Mouse (Mus musculus) neural tube, embryonic 15.5 days (tissue): ENCODE data around the gene Cntrob. TPM values are rescaled to one million over a fixed set of nuclear protein-coding genes. Genes with fewer than 3 reads are reported as not detected.
A peak's percentile ranks its signal among the peaks of the same experiment; 100 is the strongest.

Source experiments
- ATAC-seq: fragments of 200-750 bp; cut with Nextera tagmentation; 2 replicates; pipeline ENCODE4 v1.8.0; 2017; ENCODE audit warnings: mild to moderate bottlenecking, moderate TSS enrichment, moderate library complexity; ENCODE audit not compliant: low FRiP score
- H3K27ac ChIP-seq: fragments of 300-500 bp; sonication (generic); replicated peaks from 2 replicates; pipeline ENCODE4 v1.5.1; 2015; ENCODE audit warnings: mild to moderate bottlenecking, inconsistent platforms
- H3K27me3 ChIP-seq: fragments of 300-500 bp; sonication (generic); replicated peaks from 2 replicates; pipeline ENCODE4 v1.6.1; 2015; ENCODE audit warnings: inconsistent platforms
- H3K36me3 ChIP-seq: fragments of 300-500 bp; sonication (generic); 2 replicates; pipeline ENCODE4 v1.6.1; 2015; ENCODE audit warnings: inconsistent platforms
- H3K4me1 ChIP-seq: fragments of 300-500 bp; sonication (generic); 2 replicates; pipeline ENCODE4 v1.6.1; 2015; ENCODE audit warnings: inconsistent platforms
- H3K4me2 ChIP-seq: fragments of 300-500 bp; sonication (generic); 2 replicates; pipeline ENCODE4 v1.6.1; 2015; ENCODE audit warnings: inconsistent platforms, mild to moderate bottlenecking, moderate library complexity
- H3K4me3 ChIP-seq: fragments of 300-500 bp; sonication (generic); replicated peaks from 2 replicates; pipeline ENCODE4 v1.5.1; 2015; ENCODE audit warnings: mild to moderate bottlenecking, inconsistent platforms
- H3K9ac ChIP-seq: fragments of 300-500 bp; sonication (generic); replicated peaks from 2 replicates; pipeline ENCODE4 v1.6.1; 2015; ENCODE audit warnings: mild to moderate bottlenecking, inconsistent platforms
- H3K9me3 ChIP-seq: fragments of 300-500 bp; sonication (generic); replicated peaks from 2 replicates; pipeline ENCODE4 v1.6.1; 2016; ENCODE audit warnings: inconsistent platforms
- WGBS: fragments of 180-500 bp; shearing (Covaris S2); methylation state at CpG from one replicate; pipeline ENCODE4 v1.1.7; 2015; ENCODE audit warnings: mixed read lengths; 5-methylcytosine and 5-hydroxymethylcytosine counted together
- polyA plus RNA-seq: library from polyadenylated mRNA; unstranded; fragments of >200 nt; fragmentation: Nextera tagmentation; extraction: Ambion mirVana; gene quantifications from 2 replicates; pipeline ENCODE4 v1.2.1, GENCODE M21; 2015

The Cntrob gene
- polyA plus RNA-seq, 1 experiment from 2014 or later: 14.5 TPM

DNA sequence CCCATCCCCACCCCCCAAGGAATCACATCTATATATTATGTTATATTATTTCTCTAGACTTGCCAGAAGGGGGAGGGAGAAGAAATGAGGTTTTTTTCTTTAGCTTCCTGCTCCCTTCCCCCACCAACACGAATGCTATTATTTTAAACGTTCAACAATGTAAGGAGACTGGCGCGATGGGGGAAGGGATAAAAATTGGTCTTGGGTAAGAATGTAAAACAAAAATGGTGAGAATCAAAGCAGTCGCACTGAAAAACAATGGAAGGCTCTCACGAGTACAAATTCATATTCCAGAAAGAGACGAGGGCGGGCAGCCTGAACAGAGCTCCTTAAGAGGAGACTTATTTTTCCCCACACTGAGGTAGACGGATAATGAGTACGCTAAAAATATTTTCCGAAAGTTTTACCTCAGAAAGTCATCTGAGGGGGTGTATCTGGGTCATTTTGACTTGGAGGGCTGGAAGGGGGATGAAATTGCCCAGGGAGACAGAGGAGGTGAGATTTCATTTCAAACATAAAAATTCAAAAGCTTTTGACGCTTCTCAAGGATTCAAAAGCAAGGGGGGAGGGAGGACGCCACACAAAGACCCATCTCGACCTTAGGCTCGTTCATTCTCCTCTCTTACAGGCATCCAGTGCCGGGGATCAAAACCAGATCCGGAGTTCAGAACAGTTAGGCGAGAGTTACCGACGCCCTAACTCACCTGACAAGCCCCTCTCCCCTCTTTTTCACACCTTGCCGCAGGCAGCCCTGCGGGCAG is 43.5 kb upstream of the Cntrob start:
- WGBS: under 1% methylated on average over 22 of the region's 22 CpGs
- H3K4me1 ChIP-seq: peaks cover 63% of the 10 kb centered on the region
- peak overlapping the region; percentile 98 for H3K27ac ChIP-seq
- no peaks in the 10 kb centered on the region for H3K9me3 ChIP-seq
- peaks cover 17% of the 10 kb centered on the region for H3K36me3 ChIP-seq
- H3K4me2 ChIP-seq: peak overlapping the region; percentile 91
- ATAC-seq: no peak
- no peaks in the 10 kb centered on the region for H3K27me3 ChIP-seq
- peak overlapping the region; percentile 99 for H3K9ac ChIP-seq
- H3K4me3 ChIP-seq: peak overlapping the region; percentile 72

DNA sequence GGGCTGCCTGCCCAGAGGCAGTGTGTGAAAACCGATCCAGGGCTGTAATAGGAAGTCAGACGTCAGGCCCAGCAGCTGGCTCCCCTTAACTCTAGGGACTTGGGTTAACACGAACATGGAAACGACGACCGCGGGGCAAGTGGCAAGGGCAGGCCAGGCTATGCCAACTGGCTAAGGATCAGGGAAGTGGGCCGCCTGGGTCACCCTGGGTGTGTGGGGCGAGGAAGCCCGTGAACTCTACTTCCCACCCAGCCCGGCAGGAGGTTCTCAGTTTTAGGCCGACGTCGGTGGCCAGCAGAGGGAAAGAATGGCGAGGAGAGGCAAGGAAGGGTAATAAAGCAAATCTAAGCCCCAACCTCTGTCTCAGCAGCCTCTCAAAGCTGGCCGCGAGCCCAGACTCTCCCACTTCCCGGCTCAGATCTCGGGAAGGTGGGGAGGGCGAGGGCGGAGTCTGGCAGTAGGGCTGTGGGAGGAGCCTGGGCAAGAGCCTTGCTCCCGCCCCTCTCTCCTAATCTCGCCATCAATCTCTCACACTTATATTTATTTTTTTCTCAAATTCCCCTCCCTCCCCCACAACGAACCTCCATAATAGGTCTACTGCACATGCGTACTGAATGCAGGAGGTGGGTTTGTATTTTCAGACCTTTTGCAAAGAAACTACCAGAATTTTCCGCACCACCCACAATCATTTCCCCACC is 42.7 kb upstream of the Cntrob start:
- peak; percentile 88 for ATAC-seq
- H3K4me3 ChIP-seq: peak overlapping the region; percentile 72
- H3K9ac ChIP-seq: peak overlapping the region; percentile 99
- WGBS: under 1% methylated on average over 26 of the region's 26 CpGs
- peak overlapping the region; percentile 98 for H3K27ac ChIP-seq
- H3K9me3 ChIP-seq: no peaks in the 10 kb centered on the region
- peaks cover 24% of the 10 kb centered on the region for H3K36me3 ChIP-seq
- peaks cover 59% of the 10 kb centered on the region for H3K4me1 ChIP-seq
- H3K27me3 ChIP-seq: no peaks in the 10 kb centered on the region
- peak overlapping the region; percentile 91 for H3K4me2 ChIP-seq

DNA sequence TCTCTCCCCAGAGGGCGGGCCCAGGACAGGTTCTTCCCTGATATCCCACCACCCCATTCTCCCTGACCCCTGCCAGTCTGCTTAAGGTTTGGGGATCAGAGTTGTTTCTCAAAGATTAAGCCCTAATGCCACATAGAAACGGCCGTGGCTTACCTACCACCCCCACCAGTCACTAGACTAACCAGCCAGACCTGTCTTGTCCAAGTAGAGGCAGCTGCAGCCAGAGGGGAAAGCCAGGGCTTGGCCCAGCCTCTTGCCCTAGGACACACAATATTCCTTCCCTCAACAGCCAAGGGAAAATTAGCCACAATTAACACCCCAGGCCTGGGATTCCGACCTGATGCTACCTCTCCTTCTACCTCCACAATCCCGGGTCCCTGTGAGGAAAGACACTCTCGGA is 42.1 kb upstream of the Cntrob start:
- Histone ChIP-seq H3K27me3 (no peaks in the 10 kb centered on the region), H3K4me1 (peaks cover 53% of the 10 kb centered on the region), H3K4me2 (peak overlapping the region; percentile 91), H3K9ac (peak overlapping the region; percentile 99), H3K9me3 (no peaks in the 10 kb centered on the region), H3K36me3 (peaks cover 30% of the 10 kb centered on the region), H3K27ac (peak overlapping the region; percentile 98), H3K4me3 (peak overlapping the region; percentile 72)
- ATAC-seq: no peak
- WGBS: 24% methylated on average over 6 of the region's 6 CpGs

DNA sequence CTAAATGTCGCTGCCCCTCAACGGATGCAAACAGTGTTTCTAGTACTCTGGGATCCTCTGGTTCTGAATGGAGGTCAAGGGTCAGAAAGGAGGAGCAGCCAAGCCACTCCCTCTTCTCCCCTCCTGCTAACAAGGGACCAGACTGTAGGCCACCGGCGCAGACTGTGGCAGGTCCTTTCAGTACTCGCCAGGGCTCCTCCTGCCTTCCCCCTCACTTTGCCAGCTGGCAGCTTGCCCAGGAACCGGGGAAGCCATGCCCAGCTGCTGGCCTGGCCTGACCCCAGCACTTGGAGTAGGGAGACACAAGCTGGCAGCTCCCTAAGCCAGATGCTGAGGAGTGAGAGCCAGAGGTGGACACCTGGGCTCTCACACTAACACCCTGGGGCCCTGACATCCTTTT is 41.3 kb upstream of the Cntrob start:
- H3K36me3 ChIP-seq: peaks cover 38% of the 10 kb centered on the region
- H3K27me3 ChIP-seq: no peaks in the 10 kb centered on the region
- peak overlapping the region; percentile 99 for H3K9ac ChIP-seq
- peak overlapping the region; percentile 72 for H3K4me3 ChIP-seq
- peak overlapping the region; percentile 91 for H3K4me2 ChIP-seq
- peak overlapping the region; percentile 98 for H3K27ac ChIP-seq
- no peaks in the 10 kb centered on the region for H3K9me3 ChIP-seq
- H3K4me1 ChIP-seq: peaks cover 50% of the 10 kb centered on the region
- 2% methylated on average over 6 of the region's 6 CpGs for WGBS
- ATAC-seq: peak; percentile 33

DNA sequence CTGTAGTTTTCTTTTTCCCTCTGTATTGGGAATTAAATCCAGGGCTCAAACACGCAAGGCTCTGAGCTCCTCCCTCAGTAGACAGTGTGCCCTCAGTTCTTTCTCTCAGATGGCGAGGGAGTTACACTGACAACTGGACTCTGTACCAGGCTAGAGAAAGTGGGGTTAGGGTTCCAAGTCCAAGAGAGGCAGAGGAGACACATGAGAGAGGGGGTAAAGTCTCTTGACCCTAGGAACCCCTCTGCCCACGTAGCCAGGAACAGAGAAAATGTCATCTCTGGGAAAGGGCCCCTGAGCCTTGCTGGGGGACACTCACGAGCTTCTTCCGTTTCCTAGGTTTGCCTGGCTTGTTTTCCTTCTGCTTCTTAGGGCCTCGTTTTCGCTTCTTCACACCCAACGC is 40.8 kb upstream of the Cntrob start:
- no peak for ATAC-seq
- 52% methylated on average over 8 of the region's 8 CpGs for WGBS
- H3K4me2 ChIP-seq: peak overlapping the region; percentile 91
- peaks cover 50% of the 10 kb centered on the region for H3K4me1 ChIP-seq
- H3K36me3 ChIP-seq: peaks cover 43% of the 10 kb centered on the region
- H3K4me3 ChIP-seq: peak overlapping the region; percentile 72
- peak overlapping the region; percentile 98 for H3K27ac ChIP-seq
- no peak overlapping the region for H3K9ac ChIP-seq
- no peaks in the 10 kb centered on the region for H3K27me3 ChIP-seq
- H3K9me3 ChIP-seq: no peaks in the 10 kb centered on the region

DNA sequence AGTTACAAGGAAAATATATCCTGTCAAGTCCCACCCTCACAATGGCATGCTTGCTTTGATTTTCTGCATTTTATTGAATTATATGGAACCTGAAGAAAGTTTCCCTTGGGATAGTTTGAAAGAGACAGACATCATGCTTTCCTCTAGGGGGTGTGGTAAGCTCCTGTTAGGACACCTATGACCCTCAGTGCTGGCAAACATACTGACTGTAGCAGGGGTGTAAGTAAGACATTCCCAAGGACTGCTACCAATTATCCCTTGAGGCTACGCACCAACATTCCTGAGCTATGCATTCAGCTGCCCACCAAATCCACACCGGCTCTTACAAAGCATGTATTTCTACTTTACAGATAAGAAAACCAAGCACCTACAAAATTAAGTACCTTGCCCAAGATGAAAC is 38.9 kb upstream of the Cntrob start:
- Histone ChIP-seq H3K27me3 (no peaks in the 10 kb centered on the region), H3K4me2 (no peak overlapping the region), H3K4me1 (peaks cover 41% of the 10 kb centered on the region), H3K27ac (no peak overlapping the region), H3K36me3 (peaks cover 62% of the 10 kb centered on the region), H3K9ac (no peak overlapping the region), H3K9me3 (no peaks in the 10 kb centered on the region), H3K4me3 (no peak overlapping the region)
- WGBS: 93% methylated on average over 2 of the region's 2 CpGs
- no peak for ATAC-seq

DNA sequence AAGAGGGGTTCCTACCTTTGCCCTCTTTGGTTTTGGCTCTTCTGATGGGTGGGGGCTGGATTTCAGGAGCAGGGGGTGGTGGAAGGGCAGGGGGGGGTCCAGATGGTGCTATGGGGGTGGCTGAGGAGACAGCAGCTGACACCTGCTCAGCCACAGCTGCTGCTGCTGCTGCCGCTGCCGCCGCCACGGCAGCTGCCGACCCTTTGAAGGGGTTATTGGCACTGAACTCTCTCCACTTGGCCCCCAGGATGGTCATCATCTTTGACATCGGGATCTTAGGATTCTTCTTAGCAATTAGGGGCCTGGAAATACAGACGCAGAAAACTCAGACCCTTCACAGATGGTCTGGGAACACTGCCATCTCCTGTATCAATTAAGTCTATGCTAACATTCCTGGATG is 38.4 kb upstream of the Cntrob start:
- Histone ChIP-seq H3K27ac (no peak overlapping the region), H3K4me2 (no peak overlapping the region), H3K4me1 (peaks cover 36% of the 10 kb centered on the region), H3K9me3 (no peaks in the 10 kb centered on the region), H3K27me3 (no peaks in the 10 kb centered on the region), H3K4me3 (no peak overlapping the region), H3K36me3 (peaks cover 67% of the 10 kb centered on the region), H3K9ac (no peak overlapping the region)
- ATAC-seq: no peak
- 56% methylated on average over 7 of the region's 7 CpGs for WGBS

DNA sequence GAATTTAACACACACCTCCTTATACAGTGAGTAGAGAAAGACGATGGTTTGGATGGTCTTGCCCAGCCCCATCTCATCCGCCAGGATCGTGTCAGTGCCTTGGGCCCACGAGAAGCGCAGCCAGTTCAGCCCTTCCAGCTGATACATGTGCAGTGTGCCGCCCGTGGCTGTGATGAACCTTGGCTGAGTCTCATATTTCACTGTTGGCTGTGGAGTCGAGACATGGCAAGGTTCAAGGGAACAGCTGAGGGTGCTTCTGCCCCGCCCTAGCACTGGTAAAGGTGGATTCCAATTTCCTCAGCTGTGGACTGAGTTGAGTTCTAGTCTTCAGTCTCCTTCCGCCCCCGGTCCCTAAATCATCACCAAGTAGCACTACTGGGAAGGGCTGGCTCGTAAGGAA is 34.1 kb upstream of the Cntrob start:
- ATAC-seq: no peak
- H3K9me3 ChIP-seq: no peaks in the 10 kb centered on the region
- H3K27ac ChIP-seq: no peak overlapping the region
- 89% methylated on average over 12 of the region's 12 CpGs for WGBS
- H3K9ac ChIP-seq: no peak overlapping the region
- 0 out of 2 replicates have a peak, but pooled peaks cover 4% of the 10 kb centered on the region for H3K4me1 ChIP-seq
- no peaks in the 10 kb centered on the region for H3K27me3 ChIP-seq
- H3K4me2 ChIP-seq: no peak overlapping the region
- H3K36me3 ChIP-seq: peaks cover 96% of the 10 kb centered on the region
- H3K4me3 ChIP-seq: no peak overlapping the region

DNA sequence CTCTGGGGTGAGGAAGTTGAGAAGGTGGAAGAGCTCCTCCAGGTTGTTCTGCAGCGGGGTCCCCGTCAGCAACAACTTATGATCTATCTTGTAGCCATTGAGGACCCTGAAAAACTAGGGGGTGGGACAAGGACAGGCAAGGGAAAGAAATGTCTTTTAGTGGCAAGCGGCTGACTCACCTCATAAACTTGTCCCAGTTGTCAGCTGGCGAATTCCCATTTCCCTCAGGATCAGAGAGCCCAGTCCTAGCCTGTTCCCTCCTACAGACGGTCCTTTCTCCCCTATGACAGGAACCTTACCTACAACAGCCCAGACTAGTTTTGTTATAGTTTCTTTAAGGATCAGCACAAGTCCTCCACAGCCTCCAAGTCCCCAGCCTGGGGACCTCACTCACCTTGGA is 33.0 kb upstream of the Cntrob start:
- peaks cover 98% of the 10 kb centered on the region for H3K36me3 ChIP-seq
- 89% methylated on average over 5 of the region's 5 CpGs for WGBS
- no peak overlapping the region for H3K4me2 ChIP-seq
- H3K4me1 ChIP-seq: 0 out of 2 replicates have a peak, but pooled peaks cover 1% of the 10 kb centered on the region
- H3K4me3 ChIP-seq: no peak overlapping the region
- no peaks in the 10 kb centered on the region for H3K9me3 ChIP-seq
- no peaks in the 10 kb centered on the region for H3K27me3 ChIP-seq
- ATAC-seq: no peak
- H3K9ac ChIP-seq: no peak overlapping the region
- no peak overlapping the region for H3K27ac ChIP-seq

DNA sequence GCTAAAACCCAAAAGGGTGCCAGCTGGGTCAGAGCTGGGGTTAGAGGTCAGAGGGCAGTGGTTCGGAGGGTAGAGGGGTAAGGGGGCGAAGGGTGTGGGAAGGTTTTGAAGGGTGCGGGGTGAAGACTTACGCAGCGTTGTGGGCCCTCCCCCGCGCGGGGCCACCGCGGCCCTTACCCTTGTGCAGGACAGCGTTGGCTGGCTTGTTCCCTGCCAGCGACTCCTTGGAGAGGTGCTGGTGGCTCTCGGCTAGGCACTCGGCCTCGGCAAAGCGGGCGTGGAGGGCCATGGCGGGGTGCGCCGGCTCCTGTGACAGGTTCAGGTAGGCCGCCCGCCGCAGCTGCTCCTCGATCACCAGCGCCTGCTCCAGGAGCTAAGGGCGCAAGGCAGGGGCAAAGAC is 22.9 kb upstream of the Cntrob start:
- WGBS: 93% methylated on average over 26 of the region's 26 CpGs
- Histone ChIP-seq H3K27me3 (no peaks in the 10 kb centered on the region), H3K4me3 (no peak overlapping the region), H3K9ac (no peak overlapping the region), H3K4me1 (peaks cover 11% of the 10 kb centered on the region), H3K4me2 (no peak overlapping the region), H3K9me3 (no peaks in the 10 kb centered on the region), H3K27ac (no peak overlapping the region), H3K36me3 (peaks cover 86% of the 10 kb centered on the region)
- no peak for ATAC-seq

DNA sequence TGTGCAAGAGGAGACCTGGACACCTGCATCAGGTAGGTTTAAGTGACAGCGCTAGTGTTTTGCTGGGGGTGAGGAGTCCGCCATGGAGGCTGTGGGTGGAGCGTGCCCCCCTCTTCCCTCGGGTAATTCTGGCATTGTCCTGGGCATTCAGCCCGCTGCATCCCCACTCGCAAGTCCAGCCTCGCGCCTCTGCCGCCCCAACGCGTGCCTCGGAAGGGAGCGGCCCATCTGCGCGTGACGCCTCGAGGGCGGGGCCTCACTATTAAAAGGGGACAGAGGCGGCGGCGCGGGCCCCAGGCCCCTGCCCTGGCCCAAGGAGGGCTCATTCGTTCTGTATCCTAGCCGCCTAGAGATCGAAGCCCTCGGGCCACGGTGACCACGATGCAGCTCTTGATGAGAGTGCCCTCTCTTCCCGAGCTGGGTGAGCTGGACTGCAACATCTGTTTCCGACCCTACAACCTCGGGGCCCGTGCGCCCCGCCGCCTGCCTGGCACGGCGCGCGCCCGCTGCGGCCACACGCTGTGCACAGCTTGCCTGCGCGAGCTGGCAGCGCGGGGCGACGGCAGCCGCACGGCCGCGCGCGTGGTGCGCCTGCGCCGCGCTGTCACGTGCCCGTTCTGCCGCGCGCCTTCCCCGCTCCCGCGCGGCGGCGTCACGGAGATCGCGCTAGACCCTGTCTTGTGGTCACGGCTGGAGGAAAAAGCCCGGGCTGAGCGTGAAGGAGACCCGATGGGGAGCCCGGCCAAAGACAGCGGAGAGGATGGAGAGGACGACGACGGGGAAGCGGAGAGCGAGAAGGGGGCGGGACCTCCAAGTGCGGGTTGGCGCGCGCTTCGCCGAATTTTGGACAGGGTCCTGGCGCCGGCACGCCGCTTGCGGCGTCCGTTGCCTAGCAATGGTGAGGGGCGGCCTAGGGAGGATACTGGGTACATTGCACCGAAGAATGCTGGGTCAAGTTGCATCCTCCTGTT is 16.9 kb upstream of the Cntrob start, which contains the start of gene Rnf227:
Rnf227 (plus strand) TSS at position 301 of the 971 bp plus-strand sequence.
- H3K27me3 ChIP-seq: no peaks in the 10 kb centered on the region
- H3K4me2 ChIP-seq: peak within 1 kb of the TSS; percentile 87
- peak within 1 kb of the TSS; percentile 67 for H3K9ac ChIP-seq
- H3K27ac ChIP-seq: peak within 1 kb of the TSS; percentile 94
- peak; percentile 92 for ATAC-seq
- H3K36me3 ChIP-seq: peaks cover 26% of the 10 kb centered on the region
- WGBS: 1% methylated on average over 99 of the region's 99 CpGs
- H3K9me3 ChIP-seq: no peaks in the 10 kb centered on the region
- peaks cover 28% of the 10 kb centered on the region for H3K4me1 ChIP-seq
- H3K4me3 ChIP-seq: peak within 1 kb of the TSS; percentile 68
